Mouse (Mus musculus) forebrain, embryonic 14.5 days (tissue): Measurements from ENCODE around the gene Phc2. TPM values are rescaled to one million over a fixed set of nuclear protein-coding genes. Genes with fewer than 3 reads are reported as not detected.
A peak's percentile ranks its signal among the peaks of the same experiment; 100 is the strongest.

ENCODE experiments used
- ATAC-seq: fragments of 200-750 bp; cut with Nextera tagmentation; 2 replicates; pipeline ENCODE4 v1.8.0; 2017; ENCODE audit warnings: mild to moderate bottlenecking, moderate library complexity
- DNase-seq: peaks from one replicate; pipeline ENCODE4 v3.0.0-alpha.2; 2015; ENCODE audit warnings: low spot score
- H3K27ac ChIP-seq: fragments of 300-500 bp; sonication (generic); 2 replicates; pipeline ENCODE4 v1.5.1; 2014; ENCODE audit warnings: low read depth, mild to moderate bottlenecking, control low read depth, low read length, moderate library complexity
- H3K27me3 ChIP-seq: fragments of 300-500 bp; sonication (generic); replicated peaks from 2 replicates; pipeline ENCODE4 v1.6.1; 2014; ENCODE audit warnings: low read length, control low read depth, mixed read lengths; ENCODE audit not compliant: control insufficient read depth, insufficient read depth
- H3K36me3 ChIP-seq: fragments of 300-500 bp; sonication (generic); 2 replicates; pipeline ENCODE4 v1.6.1; 2014; ENCODE audit warnings: low read length, control low read depth; ENCODE audit not compliant: control insufficient read depth, insufficient read depth
- H3K4me1 ChIP-seq: fragments of 300-500 bp; sonication (generic); 2 replicates; pipeline ENCODE4 v1.6.1; 2014; ENCODE audit warnings: antibody characterized with exemption, low read length, control low read depth; ENCODE audit not compliant: control insufficient read depth, insufficient read depth
- H3K4me2 ChIP-seq: fragments of 300-500 bp; sonication (generic); 2 replicates; pipeline ENCODE4 v1.6.1; 2014; ENCODE audit warnings: mild to moderate bottlenecking, control low read depth, low read length
- H3K4me3 ChIP-seq: fragments of 300-500 bp; sonication (generic); 2 replicates; pipeline ENCODE4 v1.5.1; 2014; ENCODE audit warnings: low read depth, low read length, control low read depth
- H3K9ac ChIP-seq: fragments of 300-500 bp; sonication (generic); 2 replicates; pipeline ENCODE4 v1.6.1; 2014; ENCODE audit warnings: mild to moderate bottlenecking, low read length, control low read depth, moderate library complexity
- H3K9me3 ChIP-seq: fragments of 300-500 bp; sonication (generic); replicated peaks from 2 replicates; pipeline ENCODE4 v1.6.1; 2016; ENCODE audit warnings: low read length, control low read depth, mixed read lengths; ENCODE audit not compliant: control insufficient read depth
- WGBS: fragments of 180-500 bp; shearing (Covaris S2); extraction: QIAGEN DNeasy Blood & Tissue Kit; methylation state at CpG from one replicate; pipeline ENCODE4 v1.1.7; 2014; 5-methylcytosine and 5-hydroxymethylcytosine counted together
- polyA plus RNA-seq: library from polyadenylated mRNA; unstranded; fragments of >200 nt; fragmentation: Nextera tagmentation; extraction: Ambion mirVana; gene quantifications from 2 replicates; pipeline ENCODE4 v1.2.1, GENCODE M21; 2014

Gene Phc2
- polyA plus RNA-seq, 1 experiment from 2014 or later = 35.3 TPM

GRCm38 (mm10) chr4:128747614-128748270 lies 93.2 kb downstream of the Phc2 start:
- no peak overlapping the region for H3K9ac ChIP-seq
- WGBS = 73% methylated on average over 22 of the region's 22 CpGs
- no peak overlapping the region for H3K4me3 ChIP-seq
- H3K27me3 ChIP-seq = no peaks in the 10 kb centered on the region
- DNase-seq (no peak), ATAC-seq (no peak)
- H3K27ac ChIP-seq = no peak overlapping the region
- H3K9me3 ChIP-seq = no peaks in the 10 kb centered on the region
- H3K4me1 ChIP-seq = no peaks in the 10 kb centered on the region
- no peak overlapping the region for H3K4me2 ChIP-seq
- H3K36me3 ChIP-seq = peaks cover 99% of the 10 kb centered on the region

GRCm38 (mm10) chr4:128748309-128748708 lies 93.8 kb downstream of the Phc2 start:
- Histone ChIP-seq H3K27ac (no peak overlapping the region), H3K36me3 (peaks cover 100% of the 10 kb centered on the region), H3K4me2 (no peak overlapping the region), H3K9ac (no peak overlapping the region), H3K4me1 (no peaks in the 10 kb centered on the region), H3K4me3 (no peak overlapping the region), H3K27me3 (no peaks in the 10 kb centered on the region), H3K9me3 (no peaks in the 10 kb centered on the region)
- ATAC-seq (no peak), DNase-seq (no peak)
- WGBS = 94% methylated on average over 7 of the region's 7 CpGs

GRCm38 (mm10) chr4:128751006-128751405 lies 96.5 kb downstream of the Phc2 start:
- Histone ChIP-seq H3K27me3 (no peaks in the 10 kb centered on the region), H3K9me3 (no peaks in the 10 kb centered on the region), H3K36me3 (peaks cover 98% of the 10 kb centered on the region), H3K9ac (no peak overlapping the region), H3K4me2 (no peak overlapping the region), H3K27ac (no peak overlapping the region), H3K4me1 (no peaks in the 10 kb centered on the region), H3K4me3 (no peak overlapping the region)
- DNase-seq (no peak), ATAC-seq (no peak)
- WGBS = 58% methylated on average over 5 of the region's 5 CpGs

- DNase-seq = no peak
- Histone ChIP-seq H3K4me3 (no peak overlapping the region), H3K9me3 (no peaks in the 10 kb centered on the region), H3K36me3 (peaks cover 88% of the 10 kb centered on the region), H3K27ac (no peak overlapping the region), H3K9ac (no peak overlapping the region), H3K27me3 (no peaks in the 10 kb centered on the region), H3K4me2 (no peak overlapping the region), H3K4me1 (no peaks in the 10 kb centered on the region)
- 85% methylated on average over 13 of the region's 13 CpGs for WGBS
- no peak for ATAC-seq
These were observed 97.7 kb downstream of the Phc2 start for GRCm38 (mm10) chr4:128752031-128752757.

GRCm38 (mm10) chr4:128753571-128753970 lies 99.1 kb downstream of the Phc2 start:
- no peak for ATAC-seq
- DNase-seq = no peak
- no peaks in the 10 kb centered on the region for H3K27me3 ChIP-seq
- no peak overlapping the region for H3K4me3 ChIP-seq
- H3K9me3 ChIP-seq = no peaks in the 10 kb centered on the region
- WGBS = 94% methylated on average over 7 of the region's 7 CpGs
- no peaks in the 10 kb centered on the region for H3K4me1 ChIP-seq
- no peak overlapping the region for H3K27ac ChIP-seq
- H3K4me2 ChIP-seq = no peak overlapping the region
- H3K9ac ChIP-seq = no peak overlapping the region
- peaks cover 74% of the 10 kb centered on the region for H3K36me3 ChIP-seq

- no peak for ATAC-seq
- Histone ChIP-seq H3K27ac (peak within 1 kb of the TSS; percentile 6), H3K9ac (no peak within 1 kb of the TSS), H3K4me2 (no peak within 1 kb of the TSS), H3K9me3 (no peaks in the 10 kb centered on the region), H3K27me3 (no peaks in the 10 kb centered on the region), H3K4me3 (no peak within 1 kb of the TSS), H3K4me1 (no peaks in the 10 kb centered on the region), H3K36me3 (peaks cover 59% of the 10 kb centered on the region)
- no peak for DNase-seq
- 81% methylated on average over 3 of the region's 3 CpGs for WGBS
These were observed 100.6 kb downstream of the Phc2 start, which contains the start of gene A3galt2 for GRCm38 (mm10) chr4:128755064-128755463. Gene A3galt2 (plus strand): TSS chr4:128755364.

GRCm38 (mm10) chr4:128755900-128756299 lies 101.4 kb downstream of the Phc2 start:
- Histone ChIP-seq H3K4me2 (no peak overlapping the region), H3K4me3 (no peak overlapping the region), H3K9ac (no peak overlapping the region), H3K27me3 (no peaks in the 10 kb centered on the region), H3K36me3 (peaks cover 50% of the 10 kb centered on the region), H3K9me3 (no peaks in the 10 kb centered on the region), H3K4me1 (no peaks in the 10 kb centered on the region), H3K27ac (peak overlapping the region; percentile 6)
- 79% methylated on average over 7 of the region's 7 CpGs for WGBS
- peak; percentile 25; the same call in 1 of the 2 replicates for ATAC-seq
- no peak for DNase-seq

GRCm38 (mm10) chr4:128759214-128759613 lies 104.7 kb downstream of the Phc2 start:
- peaks cover 17% of the 10 kb centered on the region for H3K36me3 ChIP-seq
- H3K4me1 ChIP-seq = no peaks in the 10 kb centered on the region
- no peaks in the 10 kb centered on the region for H3K27me3 ChIP-seq
- H3K9ac ChIP-seq = no peak overlapping the region
- no peak for DNase-seq
- WGBS = 83% methylated on average over 5 of the region's 5 CpGs
- ATAC-seq = no peak
- no peak overlapping the region for H3K4me2 ChIP-seq
- no peak overlapping the region for H3K4me3 ChIP-seq
- H3K27ac ChIP-seq = no peak overlapping the region
- H3K9me3 ChIP-seq = 0 out of 2 replicates have a peak, but pooled peaks cover 4% of the 10 kb centered on the region

- peaks cover 11% of the 10 kb centered on the region; the same call in 1 of the 2 replicates for H3K36me3 ChIP-seq
- no peaks in the 10 kb centered on the region for H3K27me3 ChIP-seq
- H3K4me1 ChIP-seq = no peaks in the 10 kb centered on the region
- no peak overlapping the region for H3K4me2 ChIP-seq
- no peak for DNase-seq
- 90% methylated on average over 6 of the region's 6 CpGs for WGBS
- H3K27ac ChIP-seq = no peak overlapping the region
- H3K9me3 ChIP-seq = 0 out of 2 replicates have a peak, but pooled peaks cover 4% of the 10 kb centered on the region
- H3K9ac ChIP-seq = no peak overlapping the region
- ATAC-seq = no peak
- H3K4me3 ChIP-seq = no peak overlapping the region
These were observed 105.5 kb downstream of the Phc2 start for GRCm38 (mm10) chr4:128760029-128760428.
